Mouse (Mus musculus): ENCODE data around the gene Wdr74.

GRCm38 (mm10) chr19:8692740-8693139, 42.9 kb upstream of the Wdr74 start:
- TF ChIP-seq CTCF (IDR thresholded peaks at IDR 0.05; ENCODE audit: control insufficient read depth, insufficient read depth, insufficient replicate concordance, low read depth, low read length) (no peak), POLR2A (IDR thresholded peaks at IDR 0.05; ENCODE audit: control insufficient read depth, low read depth, low read length) (no peak)
